Mouse (Mus musculus): ENCODE data around the gene Lbhd1.

GRCm38 (mm10) chr19:8928689-8929223, 45.2 kb downstream of the Lbhd1 start:
- TF ChIP-seq CTCF (IDR thresholded peaks at IDR 0.05; ENCODE audit: borderline replicate concordance, insufficient read depth, low read length) (no peak), POLR2A (IDR thresholded peaks at IDR 0.05; ENCODE audit: low read depth, low read length) (no peak; the same call in 1 of the 2 replicates)

Measured in embryonic fibroblast, embryonic 13.5 days (primary cell).